Mouse (Mus musculus): ENCODE measurements around the gene Cltc. TPM values are rescaled to one million over a fixed set of nuclear protein-coding genes. Genes with fewer than 3 reads are reported as not detected.

Gene Cltc
- total and polyA plus RNA-seq, 3 experiments: 73.6 to 500 (median 263) TPM

DNA sequence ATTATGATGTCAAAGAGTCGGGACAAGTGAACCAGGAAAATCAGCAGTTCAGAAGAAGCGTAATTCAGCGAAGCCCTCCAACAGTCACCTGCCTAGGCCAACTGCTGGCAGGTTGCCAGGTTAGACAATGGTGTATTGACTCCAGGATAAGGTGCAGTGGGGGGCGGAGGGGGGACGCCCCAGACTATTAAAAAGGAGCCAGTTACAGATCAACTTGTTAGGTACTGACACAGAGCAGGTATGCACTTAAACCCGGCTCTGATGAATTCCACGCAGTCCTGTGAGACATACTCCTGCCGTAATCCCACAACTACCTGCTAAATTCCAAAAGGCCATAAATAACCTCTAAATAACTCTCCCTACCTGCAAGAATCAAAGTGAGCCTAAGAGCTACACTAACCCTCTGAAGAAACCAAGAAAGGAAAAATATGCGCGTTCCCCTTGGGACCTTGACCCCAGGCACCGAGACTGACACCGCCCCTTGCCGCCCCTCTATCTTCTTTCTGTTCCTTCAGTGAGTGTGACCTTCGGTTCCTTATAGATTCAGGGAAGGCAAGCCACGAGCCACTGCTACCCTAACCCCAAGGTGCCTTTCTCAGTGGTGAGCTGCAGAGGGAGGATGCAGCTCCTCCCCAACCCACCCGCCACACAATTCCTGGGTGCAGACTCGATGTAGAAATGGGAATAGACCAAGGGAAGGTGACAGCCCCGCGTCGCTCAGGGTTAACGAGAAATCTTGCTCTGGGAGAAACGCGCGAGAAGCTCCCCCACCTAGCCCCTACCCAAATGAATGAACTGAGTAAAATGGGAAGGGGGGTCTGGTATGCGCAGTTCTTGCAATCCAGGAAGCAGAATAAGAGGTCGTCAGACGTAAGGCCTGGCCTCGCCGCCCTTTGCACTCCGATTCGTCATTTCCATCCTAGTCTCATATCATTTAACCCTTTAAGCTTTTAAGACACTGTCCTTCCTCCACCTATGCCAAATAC lies 916 bp downstream of the Cltc start:
- TF ChIP-seq TAL1 (conservative IDR thresholded peaks at IDR 0.05; ENCODE audit: low read depth, low read length) (no peak), GATA1 (IDR thresholded peaks at IDR 0.05; ENCODE audit: borderline replicate concordance, low read length) (no peak), GATA2 (IDR thresholded peaks at IDR 0.05; ENCODE audit: borderline replicate concordance, low read depth, low read length) (no peak), POLR2AphosphoS5 (IDR thresholded peaks at IDR 0.05; ENCODE audit: insufficient replicate concordance, low read depth, low read length) (no peak), CTCF (IDR thresholded peaks at IDR 0.05; ENCODE audit: low read depth, low read length) (no peak)
- ATAC-seq (ENCODE audit: extremely low read depth, insufficient number of reproducible peaks, low FRiP score, poor library complexity, severe bottlenecking): no peak
- no peak for DNase-seq (ENCODE audit: low spot score)
- peaks cover 58% of the 10 kb centered on the region for H3K4me1 ChIP-seq (ENCODE audit: insufficient read depth, low read depth, low read length)
- H3K36me3 ChIP-seq (replicated peaks): peaks cover 20% of the 10 kb centered on the region
- no peaks in the 10 kb centered on the region for H3K9me3 ChIP-seq (replicated peaks)
- no peaks in the 10 kb centered on the region for H3K27me3 ChIP-seq (ENCODE audit: insufficient read depth, low read length)
- peak overlapping the region; percentile 93 for H3K4me3 ChIP-seq (ENCODE audit: low read depth, low read length)

DNA sequence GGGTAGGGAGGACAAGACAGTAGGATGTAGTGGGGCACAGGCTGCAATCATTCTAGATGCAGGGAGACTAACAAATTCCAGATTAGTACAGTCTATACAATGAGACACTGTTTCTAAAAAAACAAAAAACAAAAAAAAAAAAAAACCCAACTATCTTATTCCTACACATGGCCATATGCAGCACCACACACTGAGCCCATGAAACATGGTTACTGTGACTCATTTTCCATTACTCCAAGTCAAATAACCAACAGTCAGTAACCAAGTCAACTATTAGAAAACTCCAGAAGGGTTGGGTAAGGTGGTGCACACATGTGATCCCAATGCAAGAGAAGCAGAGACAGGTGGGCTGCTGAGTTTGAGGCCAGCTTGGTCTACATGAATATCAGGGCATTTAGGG lies 5.0 kb downstream of the Cltc start:
- no peaks in the 10 kb centered on the region for H3K9me3 ChIP-seq (replicated peaks)
- H3K27me3 ChIP-seq (ENCODE audit: insufficient read depth, low read length): no peaks in the 10 kb centered on the region
- H3K4me3 ChIP-seq (ENCODE audit: low read depth, low read length): no peak overlapping the region
- H3K36me3 ChIP-seq (replicated peaks): peaks cover 31% of the 10 kb centered on the region
- no peak for DNase-seq (ENCODE audit: low spot score)
- peaks cover 72% of the 10 kb centered on the region for H3K4me1 ChIP-seq (ENCODE audit: insufficient read depth, low read depth, low read length)
- no peak for ATAC-seq (ENCODE audit: extremely low read depth, insufficient number of reproducible peaks, low FRiP score, poor library complexity, severe bottlenecking)
- TF ChIP-seq TAL1 (conservative IDR thresholded peaks at IDR 0.05; ENCODE audit: low read depth, low read length): no peak

DNA sequence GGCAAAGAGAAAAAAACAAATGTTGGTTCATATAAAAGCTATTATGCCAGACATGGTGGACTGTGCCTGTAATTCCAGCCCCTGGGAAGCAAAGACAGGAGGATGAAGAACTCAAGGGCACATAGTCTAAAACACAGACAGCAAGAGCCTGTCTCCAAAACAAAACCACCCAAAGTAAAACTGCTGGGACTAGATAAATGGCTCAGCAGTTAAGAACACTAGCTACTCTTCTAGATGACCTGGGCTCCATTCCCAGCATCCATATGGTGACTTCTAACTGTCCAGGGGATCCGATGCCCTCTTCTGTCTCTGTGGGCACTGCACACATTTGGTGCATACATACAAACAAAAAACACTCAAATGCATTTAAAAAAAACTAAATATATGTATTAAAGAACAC lies 6.4 kb downstream of the Cltc start:
- no peak for ATAC-seq (ENCODE audit: extremely low read depth, insufficient number of reproducible peaks, low FRiP score, poor library complexity, severe bottlenecking)
- TF ChIP-seq CTCF (IDR thresholded peaks at IDR 0.05; ENCODE audit: low read depth, low read length) (no peak), GATA2 (IDR thresholded peaks at IDR 0.05; ENCODE audit: borderline replicate concordance, low read depth, low read length) (no peak), POLR2AphosphoS5 (IDR thresholded peaks at IDR 0.05; ENCODE audit: insufficient replicate concordance, low read depth, low read length) (no peak), TAL1 (conservative IDR thresholded peaks at IDR 0.05; ENCODE audit: low read depth, low read length) (no peak), GATA1 (IDR thresholded peaks at IDR 0.05; ENCODE audit: borderline replicate concordance, low read length) (no peak)
- peaks cover 78% of the 10 kb centered on the region for H3K4me1 ChIP-seq (ENCODE audit: insufficient read depth, low read depth, low read length)
- H3K4me3 ChIP-seq (ENCODE audit: low read depth, low read length): no peak overlapping the region
- H3K36me3 ChIP-seq (replicated peaks): peaks cover 38% of the 10 kb centered on the region
- no peaks in the 10 kb centered on the region for H3K9me3 ChIP-seq (replicated peaks)
- DNase-seq (ENCODE audit: low spot score): no peak
- no peaks in the 10 kb centered on the region for H3K27me3 ChIP-seq (ENCODE audit: insufficient read depth, low read length)

DNA sequence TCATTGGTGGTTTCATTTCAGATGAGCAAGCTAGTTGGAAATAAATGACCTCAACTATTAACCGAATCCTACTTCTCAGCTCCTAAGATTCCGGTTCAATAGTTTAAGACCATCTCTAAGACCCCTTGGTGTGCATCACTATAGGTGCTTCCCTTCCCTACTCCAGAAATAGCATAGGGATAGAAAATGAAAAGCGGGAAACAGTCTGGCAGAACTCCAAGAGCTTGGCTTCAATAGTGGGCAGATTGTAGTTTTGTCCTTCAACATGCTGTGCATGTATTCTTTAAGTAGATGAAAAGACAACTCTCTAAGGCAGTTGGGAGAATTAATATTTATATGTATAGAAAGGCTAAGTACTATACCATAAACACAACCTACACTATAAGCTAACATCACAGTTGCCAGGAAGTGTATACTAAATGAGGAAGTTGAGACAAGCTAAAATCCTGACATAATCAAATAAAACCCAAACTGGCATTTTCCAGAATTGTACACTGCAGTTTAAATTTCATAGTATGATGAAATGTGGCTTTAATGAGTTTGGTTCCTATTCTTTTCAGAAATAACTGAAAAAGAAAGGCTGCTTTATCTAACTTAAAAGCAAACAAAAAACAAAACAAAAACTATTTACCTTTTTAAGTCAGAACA lies 7.5 kb downstream of the Cltc start:
- H3K4me1 ChIP-seq (ENCODE audit: insufficient read depth, low read depth, low read length): peaks cover 81% of the 10 kb centered on the region
- TF ChIP-seq POLR2AphosphoS5 (IDR thresholded peaks at IDR 0.05; ENCODE audit: insufficient replicate concordance, low read depth, low read length) (no peak), TAL1 (conservative IDR thresholded peaks at IDR 0.05; ENCODE audit: low read depth, low read length) (no peak), GATA2 (IDR thresholded peaks at IDR 0.05; ENCODE audit: borderline replicate concordance, low read depth, low read length) (no peak), GATA1 (IDR thresholded peaks at IDR 0.05; ENCODE audit: borderline replicate concordance, low read length) (no peak), CTCF (IDR thresholded peaks at IDR 0.05; ENCODE audit: low read depth, low read length) (no peak)
- no peaks in the 10 kb centered on the region for H3K27me3 ChIP-seq (ENCODE audit: insufficient read depth, low read length)
- no peak for ATAC-seq (ENCODE audit: extremely low read depth, insufficient number of reproducible peaks, low FRiP score, poor library complexity, severe bottlenecking)
- H3K9me3 ChIP-seq (replicated peaks): no peaks in the 10 kb centered on the region
- no peak overlapping the region for H3K4me3 ChIP-seq (ENCODE audit: low read depth, low read length)
- H3K36me3 ChIP-seq (replicated peaks): peaks cover 45% of the 10 kb centered on the region
- no peak for DNase-seq (ENCODE audit: low spot score)

DNA sequence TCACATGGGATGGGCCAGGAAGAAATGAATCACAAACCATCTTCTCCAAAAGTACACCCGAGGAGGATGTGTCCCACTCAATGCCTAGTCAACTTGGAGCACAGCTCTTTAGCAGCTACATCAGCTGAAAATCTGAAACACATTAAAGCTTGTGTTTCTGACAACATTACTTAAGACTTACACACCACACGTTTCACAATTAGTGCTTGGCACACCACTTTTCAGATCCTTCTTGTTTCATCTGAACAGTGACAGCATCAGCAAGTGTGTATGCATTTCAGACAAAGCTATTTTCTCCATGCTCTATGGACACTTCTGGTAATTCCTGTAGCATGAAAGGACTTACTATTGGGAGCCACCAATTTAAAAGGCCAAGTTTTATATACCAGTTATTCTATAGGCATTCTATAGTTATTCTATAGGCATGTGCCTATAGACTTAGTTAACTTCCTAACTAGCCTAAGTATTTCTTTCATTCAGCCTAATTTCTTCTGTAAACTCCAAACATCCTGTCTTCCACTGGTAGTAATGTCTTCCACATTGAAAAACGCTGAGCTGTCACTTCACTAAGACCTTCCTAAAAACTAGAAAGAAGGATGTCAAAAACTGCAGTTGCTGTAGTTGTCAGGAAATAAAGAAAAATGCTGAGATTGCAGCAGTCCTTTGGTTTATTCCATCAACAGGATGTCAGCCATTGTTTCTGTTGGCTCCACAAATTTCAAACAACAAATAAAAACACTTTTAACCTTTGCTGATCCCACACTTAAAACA lies 11.5 kb downstream of the Cltc start:
- Histone ChIP-seq H3K9me3 (replicated peaks) (no peaks in the 10 kb centered on the region), H3K4me3 (ENCODE audit: low read depth, low read length) (no peak overlapping the region; the same call in 1 of the 2 replicates), H3K27me3 (ENCODE audit: insufficient read depth, low read length) (no peaks in the 10 kb centered on the region), H3K4me1 (ENCODE audit: insufficient read depth, low read depth, low read length) (peaks cover 84% of the 10 kb centered on the region), H3K36me3 (replicated peaks) (peaks cover 25% of the 10 kb centered on the region)
- ATAC-seq (ENCODE audit: extremely low read depth, insufficient number of reproducible peaks, low FRiP score, poor library complexity, severe bottlenecking) (no peak), DNase-seq (ENCODE audit: low spot score) (no peak)
- TF ChIP-seq GATA1 (IDR thresholded peaks at IDR 0.05; ENCODE audit: borderline replicate concordance, low read length) (no peak), POLR2AphosphoS5 (IDR thresholded peaks at IDR 0.05; ENCODE audit: insufficient replicate concordance, low read depth, low read length) (no peak), GATA2 (IDR thresholded peaks at IDR 0.05; ENCODE audit: borderline replicate concordance, low read depth, low read length) (no peak), CTCF (IDR thresholded peaks at IDR 0.05; ENCODE audit: low read depth, low read length) (no peak), TAL1 (conservative IDR thresholded peaks at IDR 0.05; ENCODE audit: low read depth, low read length) (no peak)

DNA sequence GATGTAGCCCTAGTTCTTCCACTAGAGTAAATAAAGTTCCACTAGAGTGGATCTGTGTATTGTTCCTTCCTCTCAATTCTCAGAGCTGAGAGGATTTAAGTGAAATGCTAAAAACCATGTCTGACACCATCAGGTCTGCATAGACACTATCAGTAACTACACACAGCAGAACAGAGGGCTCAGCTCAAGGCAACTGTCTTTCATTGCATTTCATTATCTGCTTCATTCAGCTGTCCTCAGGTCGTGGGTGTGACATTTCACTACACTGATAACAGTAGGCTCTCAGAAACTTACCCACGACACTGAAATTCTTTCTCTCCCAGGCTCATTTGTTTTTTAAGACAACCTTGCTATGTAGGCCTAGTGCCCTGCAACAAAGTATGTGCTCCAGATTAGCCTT lies 14.8 kb downstream of the Cltc start:
- peaks cover 82% of the 10 kb centered on the region for H3K4me1 ChIP-seq (ENCODE audit: insufficient read depth, low read depth, low read length)
- DNase-seq (ENCODE audit: low spot score) (peak; percentile 42), ATAC-seq (ENCODE audit: extremely low read depth, insufficient number of reproducible peaks, low FRiP score, poor library complexity, severe bottlenecking) (peak; percentile 96)
- peaks cover 18% of the 10 kb centered on the region for H3K36me3 ChIP-seq (replicated peaks)
- TF ChIP-seq GATA2 (IDR thresholded peaks at IDR 0.05; ENCODE audit: borderline replicate concordance, low read depth, low read length): no peak
- TF ChIP-seq CTCF (IDR thresholded peaks at IDR 0.05; ENCODE audit: low read depth, low read length): no peak
- peak; percentile 100 for TF ChIP-seq TAL1 (conservative IDR thresholded peaks at IDR 0.05; ENCODE audit: low read depth, low read length)
- TF ChIP-seq POLR2AphosphoS5 (IDR thresholded peaks at IDR 0.05; ENCODE audit: insufficient replicate concordance, low read depth, low read length): no peak
- TF ChIP-seq GATA1 (IDR thresholded peaks at IDR 0.05; ENCODE audit: borderline replicate concordance, low read length): no peak
- H3K4me3 ChIP-seq (ENCODE audit: low read depth, low read length): no peak overlapping the region
- no peaks in the 10 kb centered on the region for H3K27me3 ChIP-seq (ENCODE audit: insufficient read depth, low read length)
- H3K9me3 ChIP-seq (replicated peaks): no peaks in the 10 kb centered on the region
